Mouse (Mus musculus) liver, postnatal 0 days (tissue): ENCODE data around the gene Ppp3cb. TPM values are rescaled to one million over a fixed set of nuclear protein-coding genes. Genes with fewer than 3 reads are reported as not detected.

Experiments used
- ATAC-seq: fragments of 200-750 bp; cut with Nextera tagmentation; 2 replicates; pipeline ENCODE4 v1.8.0; 2017; ENCODE audit warnings: mild to moderate bottlenecking, moderate library complexity
- DNase-seq: peaks from one replicate; pipeline ENCODE4 v3.0.0-alpha.2; 2016
- H3K27ac ChIP-seq: fragments of 300-500 bp; sonication (generic); 2 replicates; pipeline ENCODE4 v1.5.1; 2014; ENCODE audit warnings: antibody characterized with exemption, moderate library complexity, mild to moderate bottlenecking, low read depth
- H3K27me3 ChIP-seq: fragments of 300-500 bp; sonication (generic); 2 replicates; pipeline ENCODE4 v1.6.1; 2014; ENCODE audit warnings: low read length, control low read depth, mixed read lengths; ENCODE audit not compliant: insufficient read depth
- H3K36me3 ChIP-seq: fragments of 300-500 bp; sonication (generic); replicated peaks from 2 replicates; pipeline ENCODE4 v1.6.1; 2014; ENCODE audit warnings: mild to moderate bottlenecking, control low read depth, low read length, moderate library complexity, mixed read lengths; ENCODE audit not compliant: insufficient read depth
- H3K4me1 ChIP-seq: fragments of 300-500 bp; sonication (generic); 2 replicates; pipeline ENCODE4 v1.6.1; 2014; ENCODE audit warnings: antibody characterized with exemption, mild to moderate bottlenecking, control low read depth; ENCODE audit not compliant: insufficient read depth
- H3K4me2 ChIP-seq: fragments of 300-500 bp; sonication (generic); 2 replicates; pipeline ENCODE4 v1.6.1; 2014; ENCODE audit warnings: low read depth, mild to moderate bottlenecking, low read length, moderate library complexity, mixed read lengths
- H3K4me3 ChIP-seq: fragments of 300-500 bp; sonication (generic); 2 replicates; pipeline ENCODE4 v1.5.1; 2014; ENCODE audit warnings: low read depth, low read length
- H3K9ac ChIP-seq: fragments of 300-500 bp; sonication (generic); replicated peaks from 2 replicates; pipeline ENCODE4 v1.6.1; 2014; ENCODE audit warnings: mild to moderate bottlenecking, moderate library complexity
- H3K9me3 ChIP-seq: fragments of 300-500 bp; sonication (generic); 2 replicates; pipeline ENCODE4 v1.6.1; 2016; ENCODE audit warnings: mild to moderate bottlenecking, control low read depth, low read length, mixed read lengths
- CTCF ChIP-seq: sonication (generic); IDR thresholded peaks from 2 replicates; pipeline ENCODE4 v1.5.1; 2016; ENCODE audit warnings: antibody characterized with exemption, low read depth
- EP300 ChIP-seq: IDR thresholded peaks from 2 replicates; pipeline ENCODE4 v1.6.1; 2016; ENCODE audit warnings: antibody characterized with exemption, low read depth, mild to moderate bottlenecking
- WGBS: fragments of 180-500 bp; shearing (Covaris S2); extraction: QIAGEN DNeasy Blood & Tissue Kit; methylation state at CpG from one replicate; pipeline ENCODE4 v1.1.7; 2014; ENCODE audit not compliant: insufficient replicate concordance; 5-methylcytosine and 5-hydroxymethylcytosine counted together
- polyA plus RNA-seq: library from polyadenylated mRNA; unstranded; fragments of >200 nt; fragmentation: Nextera tagmentation; extraction: Ambion mirVana; gene quantifications from 2 replicates; pipeline ENCODE4 v1.2.1, GENCODE M21; 2015

The Ppp3cb gene
- polyA plus RNA-seq, 1 experiment from 2014 or later, result 13.6 TPM

DNA sequence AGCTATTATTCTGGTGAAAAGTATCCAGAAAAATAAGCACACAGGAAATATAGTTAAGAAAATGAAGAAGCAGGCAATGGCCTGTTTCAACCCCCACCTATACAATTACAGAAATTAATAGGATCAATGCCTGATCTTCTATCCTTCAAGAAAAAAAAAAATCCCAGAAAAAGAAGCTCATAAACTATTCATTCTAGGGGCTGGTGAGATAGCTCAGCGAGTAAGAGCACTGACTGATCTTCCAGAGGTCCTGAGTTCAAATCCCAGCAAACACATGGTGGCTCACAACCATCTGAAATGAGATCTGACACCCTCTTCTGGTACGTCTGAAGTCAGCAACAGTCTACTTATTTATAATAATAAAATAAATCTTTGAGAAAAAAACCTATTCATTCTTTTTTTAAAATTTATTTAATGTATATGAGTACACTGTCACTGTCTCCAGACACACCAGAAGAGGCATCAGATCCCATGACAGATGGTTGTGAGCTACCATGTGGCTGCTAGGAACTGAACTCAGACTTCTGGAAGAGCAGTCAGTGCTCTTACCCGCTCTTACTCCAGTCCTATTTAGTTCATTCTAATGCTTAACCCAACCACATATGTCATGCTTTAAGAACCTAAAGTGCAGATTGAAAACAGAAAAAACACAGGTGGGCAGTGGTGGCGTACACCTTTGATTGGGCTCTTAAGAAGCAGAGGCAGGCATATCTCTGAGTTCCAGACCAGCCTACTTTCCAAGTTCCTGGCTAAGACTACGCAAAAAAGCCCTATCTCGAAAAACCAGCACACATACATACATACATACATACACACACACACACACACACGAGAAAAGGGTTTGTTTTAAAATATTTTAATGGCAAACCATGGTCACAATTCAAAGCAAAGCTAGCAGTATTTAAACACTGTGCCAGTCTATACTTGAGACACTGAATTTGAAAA is 1.6 kb downstream of the Ppp3cb start:
- Histone ChIP-seq H3K9me3 (no peaks in the 10 kb centered on the region), H3K27ac (peak overlapping the region; percentile 100), H3K27me3 (no peaks in the 10 kb centered on the region), H3K4me2 (peak overlapping the region; percentile 76), H3K4me1 (peaks cover 15% of the 10 kb centered on the region), H3K4me3 (peak overlapping the region; percentile 76), H3K9ac (peak overlapping the region; percentile 90), H3K36me3 (no peaks in the 10 kb centered on the region; the same call in 1 of the 2 replicates)
- DNase-seq (peak; percentile 21), ATAC-seq (peak; percentile 18)
- TF ChIP-seq EP300 (peak; percentile 86; the same call in 1 of the 2 replicates), CTCF (0 out of 2 replicates have a peak, but pooled peaks have one; percentile 1)
- 42% methylated on average over 7 of the region's 7 CpGs for WGBS

DNA sequence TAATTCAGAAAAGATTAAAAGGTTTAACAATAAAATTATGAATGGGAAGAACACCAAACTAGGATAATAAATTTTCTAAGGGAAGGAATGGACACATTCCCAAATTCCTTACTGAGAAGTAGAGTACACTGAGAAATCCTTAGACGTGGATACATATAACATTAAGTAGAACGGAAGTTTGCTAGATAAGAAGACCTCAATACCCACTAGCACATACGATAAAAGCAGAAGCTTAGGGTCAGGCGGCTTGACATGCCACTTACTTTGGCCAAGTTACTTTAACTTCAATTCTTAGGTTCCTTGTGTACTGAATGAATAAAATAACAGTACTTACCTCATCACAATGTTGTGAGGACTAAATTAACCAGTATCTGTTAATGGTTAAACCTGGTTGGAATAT is 16.7 kb downstream of the Ppp3cb start:
- H3K9me3 ChIP-seq, result no peaks in the 10 kb centered on the region
- TF ChIP-seq CTCF (no peak), EP300 (no peak)
- H3K36me3 ChIP-seq, result peaks cover 4% of the 10 kb centered on the region
- H3K4me2 ChIP-seq, result no peak overlapping the region
- no peak overlapping the region for H3K27ac ChIP-seq
- no peak overlapping the region for H3K4me3 ChIP-seq
- no peaks in the 10 kb centered on the region for H3K4me1 ChIP-seq
- H3K9ac ChIP-seq, result no peak overlapping the region
- 65% methylated on average over 4 of the region's 4 CpGs for WGBS
- H3K27me3 ChIP-seq, result no peaks in the 10 kb centered on the region
- no peak for DNase-seq
- ATAC-seq, result no peak

- Histone ChIP-seq H3K4me2 (no peak overlapping the region), H3K36me3 (peaks cover 32% of the 10 kb centered on the region), H3K9ac (no peak overlapping the region), H3K27ac (no peak overlapping the region), H3K27me3 (no peaks in the 10 kb centered on the region), H3K4me1 (no peaks in the 10 kb centered on the region), H3K9me3 (no peaks in the 10 kb centered on the region), H3K4me3 (no peak overlapping the region)
- WGBS, result 89% methylated on average over 2 of the region's 2 CpGs
- DNase-seq (no peak), ATAC-seq (no peak)
- TF ChIP-seq EP300 (no peak), CTCF (no peak)
Measured at GRCm38 (mm10) chr14:20520179-20520578, 26.2 kb downstream of the Ppp3cb start.

- Histone ChIP-seq H3K9me3 (no peaks in the 10 kb centered on the region), H3K27me3 (no peaks in the 10 kb centered on the region), H3K4me2 (no peak overlapping the region), H3K4me1 (no peaks in the 10 kb centered on the region), H3K4me3 (no peak overlapping the region), H3K27ac (no peak overlapping the region), H3K36me3 (peaks cover 27% of the 10 kb centered on the region), H3K9ac (no peak overlapping the region)
- WGBS, result 58% methylated on average over 2 of the region's 2 CpGs
- DNase-seq, result no peak
- no peak for ATAC-seq
- TF ChIP-seq EP300 (no peak), CTCF (no peak)
Measured at GRCm38 (mm10) chr14:20508424-20508823, 37.9 kb downstream of the Ppp3cb start.

DNA sequence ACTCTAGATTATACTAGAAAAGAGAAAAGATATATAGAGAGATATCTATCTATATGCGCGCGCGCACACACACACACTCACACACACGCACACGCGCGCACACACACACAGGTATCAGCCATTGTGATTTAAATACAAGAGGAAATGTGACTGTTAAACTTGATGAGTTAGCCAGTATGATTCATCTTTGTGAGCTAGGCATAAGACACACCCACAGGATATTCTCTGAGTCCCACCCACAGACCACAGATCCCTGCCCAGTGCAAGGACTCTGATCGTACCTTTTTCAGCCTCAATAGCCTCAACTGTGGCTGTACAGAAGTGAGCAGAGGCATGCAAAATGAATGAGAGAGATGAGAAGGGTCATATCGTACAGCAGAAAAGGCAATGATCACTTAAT is 43.4 kb downstream of the Ppp3cb start:
- no peaks in the 10 kb centered on the region for H3K4me1 ChIP-seq
- DNase-seq (no peak), ATAC-seq (no peak)
- no peak overlapping the region for H3K27ac ChIP-seq
- H3K9ac ChIP-seq, result no peak overlapping the region
- TF ChIP-seq EP300 (no peak), CTCF (no peak)
- peaks cover 22% of the 10 kb centered on the region for H3K36me3 ChIP-seq
- WGBS, result 88% methylated on average over 10 of the region's 10 CpGs
- no peak overlapping the region for H3K4me2 ChIP-seq
- H3K9me3 ChIP-seq, result no peaks in the 10 kb centered on the region
- no peaks in the 10 kb centered on the region for H3K27me3 ChIP-seq
- no peak overlapping the region for H3K4me3 ChIP-seq

DNA sequence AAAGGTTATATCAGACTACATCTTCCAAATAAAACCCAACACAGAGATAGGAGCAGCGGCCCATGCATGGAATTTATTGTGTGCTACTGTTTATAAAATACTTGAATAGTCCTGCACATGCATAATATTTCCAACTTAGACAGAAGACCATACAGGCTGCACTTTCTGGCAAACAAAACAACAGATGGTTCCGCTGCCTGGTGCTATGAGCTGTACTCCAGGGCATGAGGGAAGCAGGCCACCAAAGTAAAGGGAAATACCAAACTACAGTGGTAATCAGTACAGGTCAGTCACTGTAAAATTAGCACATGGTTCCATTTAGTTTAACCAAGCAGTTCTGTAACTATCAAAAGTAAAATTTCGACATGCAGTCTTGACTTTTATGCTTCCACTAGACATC is 46.4 kb downstream of the Ppp3cb start:
- no peak overlapping the region for H3K4me3 ChIP-seq
- TF ChIP-seq CTCF, result no peak
- TF ChIP-seq EP300, result no peak
- H3K4me1 ChIP-seq, result no peaks in the 10 kb centered on the region
- no peak overlapping the region for H3K4me2 ChIP-seq
- H3K36me3 ChIP-seq, result peaks cover 29% of the 10 kb centered on the region
- no peak overlapping the region for H3K27ac ChIP-seq
- DNase-seq, result no peak
- 90% methylated on average over 3 of the region's 3 CpGs for WGBS
- H3K9ac ChIP-seq, result no peak overlapping the region
- no peaks in the 10 kb centered on the region for H3K27me3 ChIP-seq
- ATAC-seq, result no peak
- no peaks in the 10 kb centered on the region for H3K9me3 ChIP-seq
